Mouse (Mus musculus): Measurements from ENCODE around the gene Pibf1.

DNA sequence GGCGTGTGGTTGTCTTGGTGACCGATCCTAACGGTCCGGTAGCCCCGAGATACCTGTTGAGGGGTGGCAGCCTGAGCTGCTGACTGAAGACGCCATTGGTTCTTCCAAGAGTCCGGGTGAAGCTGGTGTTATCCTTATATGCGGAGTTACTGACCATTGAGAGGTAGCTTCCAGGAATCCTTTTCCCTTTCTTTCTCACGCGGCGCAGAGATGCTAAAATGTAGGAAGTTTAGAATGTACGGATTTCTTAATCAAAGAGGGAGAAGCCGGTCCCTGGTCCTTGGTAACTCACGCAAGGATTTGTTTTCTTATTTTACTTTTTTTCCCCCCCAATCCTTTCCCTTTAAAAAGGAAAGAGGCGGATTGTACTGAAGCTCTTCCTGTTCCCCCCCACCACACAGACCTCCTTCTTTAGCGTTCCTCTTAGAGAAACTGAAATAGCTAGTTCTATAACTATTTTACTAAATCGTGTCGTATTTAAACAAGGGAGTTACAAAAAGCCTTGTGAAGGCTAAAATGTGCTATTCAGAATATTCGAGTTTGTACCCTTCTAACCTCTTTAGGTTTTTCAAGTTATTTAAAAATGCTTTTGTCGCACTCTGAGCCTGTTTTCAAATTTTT is 853 bp downstream of the Pibf1 start:
- TF ChIP-seq POLR2A (IDR thresholded peaks at IDR 0.05; ENCODE audit: insufficient read length, low read depth) (no peak), MYOD1 (IDR thresholded peaks at IDR 0.05; ENCODE audit: control insufficient read depth in 1 of 3, insufficient read length in 2 of 3, low read depth in 2 of 3) (no peak), USF1 (IDR thresholded peaks at IDR 0.05; ENCODE audit: low read depth) (no peak), MAX (IDR thresholded peaks at IDR 0.05; ENCODE audit: low read depth) (no peak), MYOG (IDR thresholded peaks at IDR 0.05; ENCODE audit: control insufficient read depth in 1 of 3, insufficient read depth in 1 of 3, insufficient read length in 2 of 3, low read depth in 2 of 3) (no peak), POLR2AphosphoS2 (IDR thresholded peaks at IDR 0.05; ENCODE audit: insufficient read length, low read depth) (no peak), E2F4 (IDR thresholded peaks at IDR 0.05; ENCODE audit: insufficient read depth) (no peak), TCF12 (IDR thresholded peaks at IDR 0.05; ENCODE audit: insufficient read depth, poor library complexity, severe bottlenecking) (no peak), TCF3 (IDR thresholded peaks at IDR 0.05; ENCODE audit: insufficient read length, low read depth) (no peak), REST (IDR thresholded peaks at IDR 0.05; ENCODE audit: insufficient read depth, insufficient read length) (no peak), CEBPB (IDR thresholded peaks at IDR 0.05; ENCODE audit: insufficient read depth, poor library complexity, severe bottlenecking) (no peak), SRF (IDR thresholded peaks at IDR 0.05; ENCODE audit: control insufficient read depth, insufficient read length, low read depth) (no peak)

Measured in myocyte (in vitro differentiated cells).